Mouse (Mus musculus) intestine, embryonic 14.5 days (tissue): Measurements from ENCODE around the gene Gm8094. TPM values are rescaled to one million over a fixed set of nuclear protein-coding genes. Genes with fewer than 3 reads are reported as not detected.

Source experiments
- polyA plus RNA-seq: library from polyadenylated mRNA; unstranded; fragments of >200 nt; fragmentation: Nextera tagmentation; extraction: Ambion mirVana; gene quantifications from 2 replicates; pipeline ENCODE4 v1.2.1, GENCODE M21; 2014

Gm8094 gene
- polyA plus RNA-seq, 1 experiment from 2014 or later = not detected

Other genes with a start within 250 kb of the Gm8094 start
- not detected in 2 replicates for gene Gm21977, start 223.2 kb downstream of the Gm8094 start, polyA plus RNA-seq
- not detected in 2 replicates for gene Gm8082, start 83.0 kb downstream of the Gm8094 start, polyA plus RNA-seq
- not detected in 2 replicates for gene Gm10376, start 61.0 kb downstream of the Gm8094 start, polyA plus RNA-seq
- gene Gm8104, start 24.0 kb upstream of the Gm8094 start, polyA plus RNA-seq = not detected in 2 replicates
- not detected in 2 replicates for gene Gm7233, start 103.2 kb upstream of the Gm8094 start, polyA plus RNA-seq
- gene Gm8122, start 158.7 kb upstream of the Gm8094 start, polyA plus RNA-seq = not detected in 2 replicates
- gene Gm8126, start 182.0 kb upstream of the Gm8094 start, polyA plus RNA-seq = not detected in 2 replicates
- gene Gm9732, start 198.4 kb upstream of the Gm8094 start, polyA plus RNA-seq = not detected in 2 replicates
- not detected in 2 replicates for gene Gm8127, start 217.2 kb upstream of the Gm8094 start, polyA plus RNA-seq